In the genomic region with DNA sequence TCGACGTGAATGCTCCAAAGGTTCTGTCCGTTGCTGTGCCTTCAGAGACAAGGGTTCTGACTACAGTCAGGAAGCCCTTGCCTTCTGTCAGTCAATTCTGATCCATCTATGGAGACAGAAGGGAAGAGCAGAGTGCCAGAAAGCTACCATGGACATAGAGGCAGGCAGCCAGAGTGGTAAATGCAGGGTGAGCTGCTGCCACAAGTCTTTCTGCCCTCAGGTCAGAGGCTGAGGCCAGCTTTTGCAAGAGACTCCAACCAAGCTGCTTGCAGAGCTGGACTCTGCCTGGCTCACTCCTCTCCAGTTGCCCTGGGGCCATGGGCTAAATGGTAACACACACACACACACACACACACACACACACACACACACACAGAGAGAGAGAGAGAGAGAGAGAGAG, we compare ENCODE assay signal across 17 mouse cellular contexts.
"Had no signal": no experiment of that assay in that cellular context is flagged by ENCODE, and none has a peak within 500 bp of the region (broad histone marks: within the 10 kb centered on the region; RNA-seq: fewer than 3 reads in every experiment).

No protein-coding gene starts in this region.

- DNase-seq: lung, embryonic 14.5 days; lung, postnatal 10 days; lung, postnatal 4 days; midbrain, embryonic 14.5 days; retina, postnatal 1 day; right cerebral cortex, adult 18-20 months; right cerebral cortex, postnatal 25 days; right cerebral cortex, postnatal 4 days; spleen, adult 18-20 months; thymus, adult 18-20 months; thymus, postnatal 14 days; thymus, postnatal 36 days had no signal

- H3K4me3 ChIP-seq: midbrain, embryonic 10.5 days; midbrain, embryonic 12.5 days; myocyte; neural tube, embryonic 13.5 days; neural tube, embryonic 15.5 days had no signal

- H3K27ac ChIP-seq: midbrain, embryonic 10.5 days; midbrain, embryonic 12.5 days; neural tube, embryonic 13.5 days; neural tube, embryonic 15.5 days had no signal
